Mouse (Mus musculus) liver, embryonic 11.5 days (tissue): Measurements from ENCODE around the gene Sept10. TPM values are rescaled to one million over a fixed set of nuclear protein-coding genes. Genes with fewer than 3 reads are reported as not detected.

Experiments
- ATAC-seq: fragments of 200-750 bp; cut with Nextera tagmentation; replicated peaks from 2 replicates; pipeline ENCODE4 v1.8.0; 2017; ENCODE audit warnings: moderate number of reproducible peaks, mild to moderate bottlenecking, moderate TSS enrichment, moderate library complexity; ENCODE audit not compliant: low FRiP score
- DNase-seq: peaks from one replicate; pipeline ENCODE4 v3.0.0-alpha.2; 2017; ENCODE audit warnings: low spot score
- H3K27ac ChIP-seq: fragments of 300-500 bp; sonication (generic); 2 replicates; pipeline ENCODE4 v1.5.1; 2014; ENCODE audit warnings: mild to moderate bottlenecking, low read depth, low read length, control low read depth
- H3K27me3 ChIP-seq: fragments of 300-500 bp; sonication (generic); replicated peaks from 2 replicates; pipeline ENCODE4 v1.6.1; 2014; ENCODE audit warnings: low read length, mixed read lengths; ENCODE audit not compliant: control insufficient read depth, insufficient read depth
- H3K36me3 ChIP-seq: fragments of 300-500 bp; sonication (generic); 2 replicates; pipeline ENCODE4 v1.6.1; 2014; ENCODE audit warnings: mild to moderate bottlenecking, low read length, moderate library complexity, mixed read lengths; ENCODE audit not compliant: control insufficient read depth, insufficient read depth
- H3K4me1 ChIP-seq: fragments of 300-500 bp; sonication (generic); replicated peaks from 2 replicates; pipeline ENCODE4 v1.6.1; 2014; ENCODE audit warnings: low read length, mixed read lengths; ENCODE audit not compliant: control insufficient read depth, insufficient read depth
- H3K4me2 ChIP-seq: fragments of 300-500 bp; sonication (generic); 2 replicates; pipeline ENCODE4 v1.6.1; 2014; ENCODE audit warnings: mild to moderate bottlenecking, control low read depth, moderate library complexity
- H3K4me3 ChIP-seq: fragments of 300-500 bp; sonication (generic); 2 replicates; pipeline ENCODE4 v1.5.1; 2014; ENCODE audit warnings: low read depth, low read length, control low read depth
- H3K9ac ChIP-seq: fragments of 300-500 bp; sonication (generic); 2 replicates; pipeline ENCODE4 v1.6.1; 2014; ENCODE audit warnings: low read depth, low read length, control low read depth
- H3K9me3 ChIP-seq: fragments of 300-500 bp; sonication (generic); 2 replicates; pipeline ENCODE4 v1.6.1; 2016; ENCODE audit warnings: low read length, inconsistent platforms, mixed read lengths; ENCODE audit not compliant: control insufficient read depth
- WGBS: fragments of 180-500 bp; shearing (Covaris S2); extraction: QIAGEN DNeasy Blood & Tissue Kit; methylation state at CpG from one replicate; pipeline ENCODE4 v1.1.7; 2014; 5-methylcytosine and 5-hydroxymethylcytosine counted together
- polyA plus RNA-seq: library from polyadenylated mRNA; unstranded; fragments of >200 nt; fragmentation: Nextera tagmentation; extraction: Ambion mirVana; gene quantifications from 2 replicates; pipeline ENCODE4 v1.2.1, GENCODE M21; 2014

The Sept10 gene
- polyA plus RNA-seq, 1 experiment from 2014 or later, result 28.4 TPM

GRCm38 (mm10) chr10:59261603-59262002, 40.0 kb upstream of the Sept10 start:
- H3K4me3 ChIP-seq, result no peak overlapping the region
- 77% methylated on average over 3 of the region's 3 CpGs for WGBS
- H3K27me3 ChIP-seq, result no peaks in the 10 kb centered on the region
- H3K4me2 ChIP-seq, result no peak overlapping the region
- H3K36me3 ChIP-seq, result no peaks in the 10 kb centered on the region
- no peak overlapping the region for H3K27ac ChIP-seq
- no peak for DNase-seq
- peaks cover 14% of the 10 kb centered on the region for H3K4me1 ChIP-seq
- no peak overlapping the region for H3K9ac ChIP-seq
- no peak for ATAC-seq
- no peaks in the 10 kb centered on the region for H3K9me3 ChIP-seq

GRCm38 (mm10) chr10:59259572-59259971, 37.9 kb upstream of the Sept10 start:
- Histone ChIP-seq H3K27ac (no peak overlapping the region), H3K4me1 (peaks cover 6% of the 10 kb centered on the region; the same call in 1 of the 2 replicates), H3K36me3 (no peaks in the 10 kb centered on the region), H3K27me3 (no peaks in the 10 kb centered on the region), H3K9ac (no peak overlapping the region), H3K4me3 (no peak overlapping the region), H3K9me3 (no peaks in the 10 kb centered on the region), H3K4me2 (no peak overlapping the region)
- DNase-seq (no peak), ATAC-seq (no peak)
- WGBS, result 85% methylated on average over 6 of the region's 6 CpGs

- Histone ChIP-seq H3K9me3 (no peaks in the 10 kb centered on the region), H3K4me1 (peaks cover 5% of the 10 kb centered on the region; the same call in 1 of the 2 replicates), H3K9ac (no peak overlapping the region), H3K4me3 (no peak overlapping the region), H3K4me2 (no peak overlapping the region), H3K27me3 (no peaks in the 10 kb centered on the region), H3K36me3 (no peaks in the 10 kb centered on the region), H3K27ac (no peak overlapping the region)
- ATAC-seq, result no peak
- WGBS, result 80% methylated on average over 2 of the region's 2 CpGs
- no peak for DNase-seq
Measured at GRCm38 (mm10) chr10:59256533-59256932, 34.9 kb upstream of the Sept10 start.

GRCm38 (mm10) chr10:59253541-59254079, 32.0 kb upstream of the Sept10 start:
- DNase-seq (no peak), ATAC-seq (no peak)
- Histone ChIP-seq H3K9ac (no peak overlapping the region), H3K4me1 (peaks cover 5% of the 10 kb centered on the region; the same call in 1 of the 2 replicates), H3K36me3 (no peaks in the 10 kb centered on the region), H3K4me2 (no peak overlapping the region), H3K4me3 (no peak overlapping the region), H3K27ac (no peak overlapping the region), H3K27me3 (no peaks in the 10 kb centered on the region), H3K9me3 (no peaks in the 10 kb centered on the region)
- WGBS, result 82% methylated on average over 8 of the region's 8 CpGs

GRCm38 (mm10) chr10:59252396-59252795, 30.7 kb upstream of the Sept10 start:
- no peaks in the 10 kb centered on the region for H3K27me3 ChIP-seq
- no peak for ATAC-seq
- H3K36me3 ChIP-seq, result no peaks in the 10 kb centered on the region
- H3K4me1 ChIP-seq, result peaks cover 5% of the 10 kb centered on the region; the same call in 1 of the 2 replicates
- H3K9me3 ChIP-seq, result no peaks in the 10 kb centered on the region
- no peak for DNase-seq
- H3K27ac ChIP-seq, result no peak overlapping the region
- WGBS, result 59% methylated on average over 8 of the region's 8 CpGs
- no peak overlapping the region for H3K4me3 ChIP-seq
- no peak overlapping the region for H3K9ac ChIP-seq
- no peak overlapping the region for H3K4me2 ChIP-seq

- no peak overlapping the region for H3K27ac ChIP-seq
- H3K9ac ChIP-seq, result no peak overlapping the region
- 39% methylated on average over 2 of the region's 2 CpGs for WGBS
Measured at GRCm38 (mm10) chr10:59251980-59252379, 30.3 kb upstream of the Sept10 start.

GRCm38 (mm10) chr10:59250679-59251078, 29.0 kb upstream of the Sept10 start:
- ATAC-seq, result no peak
- WGBS, result 68% methylated on average over 2 of the region's 2 CpGs

More at GRCm38 (mm10) chr10:59251980-59252379, 30.3 kb upstream of the Sept10 start:
- Histone ChIP-seq H3K9me3 (no peaks in the 10 kb centered on the region), H3K27me3 (no peaks in the 10 kb centered on the region), H3K4me1 (peaks cover 5% of the 10 kb centered on the region; the same call in 1 of the 2 replicates), H3K36me3 (no peaks in the 10 kb centered on the region), H3K4me3 (no peak overlapping the region), H3K4me2 (no peak overlapping the region)
- no peak for ATAC-seq
- DNase-seq, result no peak

GRCm38 (mm10) chr10:59249531-59249930, 27.9 kb upstream of the Sept10 start:
- H3K27me3 ChIP-seq, result no peaks in the 10 kb centered on the region
- no peak overlapping the region for H3K4me2 ChIP-seq
- H3K27ac ChIP-seq, result no peak overlapping the region
- WGBS, result 75% methylated on average over 3 of the region's 3 CpGs
- ATAC-seq (no peak), DNase-seq (no peak)
- H3K9me3 ChIP-seq, result no peaks in the 10 kb centered on the region
- H3K4me1 ChIP-seq, result no peaks in the 10 kb centered on the region
- no peaks in the 10 kb centered on the region for H3K36me3 ChIP-seq
- no peak overlapping the region for H3K9ac ChIP-seq
- no peak overlapping the region for H3K4me3 ChIP-seq

More at GRCm38 (mm10) chr10:59250679-59251078, 29.0 kb upstream of the Sept10 start:
- no peak overlapping the region for H3K9ac ChIP-seq
- H3K36me3 ChIP-seq, result no peaks in the 10 kb centered on the region
- H3K27ac ChIP-seq, result no peak overlapping the region
- no peaks in the 10 kb centered on the region for H3K9me3 ChIP-seq
- DNase-seq, result no peak
- peaks cover 5% of the 10 kb centered on the region; the same call in 1 of the 2 replicates for H3K4me1 ChIP-seq
- no peaks in the 10 kb centered on the region for H3K27me3 ChIP-seq
- no peak overlapping the region for H3K4me2 ChIP-seq
- H3K4me3 ChIP-seq, result no peak overlapping the region

- 66% methylated on average over 3 of the region's 3 CpGs for WGBS
- no peaks in the 10 kb centered on the region for H3K9me3 ChIP-seq
- no peak overlapping the region for H3K27ac ChIP-seq
- H3K36me3 ChIP-seq, result no peaks in the 10 kb centered on the region
- H3K4me2 ChIP-seq, result no peak overlapping the region
- 0 out of 2 replicates have a peak, but pooled peaks cover 2% of the 10 kb centered on the region for H3K27me3 ChIP-seq
- H3K4me3 ChIP-seq, result no peak overlapping the region
- no peak for DNase-seq
- no peak overlapping the region for H3K9ac ChIP-seq
- no peaks in the 10 kb centered on the region for H3K4me1 ChIP-seq
- no peak for ATAC-seq
Measured at GRCm38 (mm10) chr10:59241141-59241541, 19.5 kb upstream of the Sept10 start.
